Mouse (Mus musculus) heart, adult 8-10 months (tissue): Measurements from ENCODE around the gene Adra1d. TPM values are rescaled to one million over a fixed set of nuclear protein-coding genes. Genes with fewer than 3 reads are reported as not detected.

Experiments used
- DNase-seq: peaks from one replicate; pipeline ENCODE4 v3.0.0; 2022; ENCODE audit warnings: low spot score
- total RNA-seq, 4 experiments: library from RNA; stranded (reverse); gene quantifications; 2 replicates each; pipeline ENCODE4 v1.2.4; 2022

Adra1d gene
- total RNA-seq, 4 experiments from 2014 or later, result 2.7 to 5.5 (median 3.9) TPM

DNA sequence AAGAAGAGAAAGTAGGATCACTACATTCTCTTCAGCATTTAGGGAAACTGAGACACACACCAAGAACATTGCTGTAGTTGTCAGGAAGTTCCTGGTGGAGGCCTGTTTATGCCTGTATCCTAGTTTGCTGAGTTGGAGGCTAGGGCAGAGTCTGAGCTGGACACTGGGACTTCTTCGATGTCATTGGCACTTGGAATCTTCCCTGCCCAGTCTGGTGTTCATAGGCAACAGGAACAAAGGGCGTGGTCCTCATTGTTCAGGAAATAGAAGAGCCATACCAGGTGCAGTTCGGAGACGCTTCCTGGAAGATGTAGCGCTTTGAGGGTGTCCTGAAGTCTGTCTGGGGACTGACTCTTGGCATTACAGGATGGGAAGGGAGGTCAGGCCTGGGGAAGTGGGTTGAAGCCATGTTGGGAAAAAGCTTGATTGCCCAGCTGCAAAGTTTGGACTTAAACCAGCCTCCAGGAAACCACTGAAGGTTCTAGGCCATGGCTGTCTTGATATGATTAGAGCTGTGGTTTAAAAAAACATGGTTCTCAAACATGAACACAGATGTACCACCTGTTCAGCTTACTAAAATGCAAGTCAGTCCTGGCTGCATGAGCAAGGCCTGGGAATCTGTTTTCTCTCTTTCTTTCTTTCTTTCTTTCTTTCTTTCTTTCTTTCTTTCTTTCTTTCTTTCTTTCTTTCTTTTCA, 65.8 kb downstream of the Adra1d start:
- DNase-seq, result peak; percentile 19

Other genes with a start within 250 kb of the Adra1d start
- gene Rnf24, start 209.4 kb downstream of the Adra1d start, total RNA-seq, result 1 to 10 TPM; 2.9 to 4.1 (median 3.3) TPM
- 10 to 100 TPM; 14.5 to 18.6 (median 15.7) TPM for gene Smox, start 70.8 kb downstream of the Adra1d start, total RNA-seq